Mouse (Mus musculus) heart, embryonic 14.5 days (tissue): ENCODE measurements around the gene Lamp2. TPM values are rescaled to one million over a fixed set of nuclear protein-coding genes. Genes with fewer than 3 reads are reported as not detected.
"Not testable (repeated sequence)": the region's sequence is repeated elsewhere in the genome, so short reads cannot be mapped to it uniquely, and the experiment has no call there.

ENCODE experiments used
- ATAC-seq: fragments of 200-750 bp; cut with Nextera tagmentation; 2 replicates; pipeline ENCODE4 v1.8.0; 2017; ENCODE audit warnings: low read depth, moderate TSS enrichment; ENCODE audit not compliant: insufficient number of reproducible peaks, insufficient read depth, low FRiP score
- H3K27ac ChIP-seq, 2 experiments: fragments of 200-500 bp in 1 of 2; fragments of 300-500 bp in 1 of 2; sonication (generic) in 1 of 2; replicated peaks in 1 of 2; 2 replicates each; pipeline ENCODE4 v1.5.1; 2012 to 2014; ENCODE audit warnings: low read depth in 2 of 2, low read length in 2 of 2, control low read depth in 1 of 2, mild to moderate bottlenecking in 1 of 2, mixed read lengths in 1 of 2; ENCODE audit not compliant: control insufficient read depth in 1 of 2, insufficient read depth in 1 of 2
- H3K27me3 ChIP-seq: fragments of 300-500 bp; sonication (generic); 2 replicates; pipeline ENCODE4 v1.6.1; 2014; ENCODE audit warnings: mild to moderate bottlenecking, low read length, control low read depth; ENCODE audit not compliant: control insufficient read depth, insufficient read depth
- H3K36me3 ChIP-seq: fragments of 300-500 bp; sonication (generic); 2 replicates; pipeline ENCODE4 v1.6.1; 2014; ENCODE audit warnings: mild to moderate bottlenecking, control low read depth, low read length, mixed read lengths; ENCODE audit not compliant: control insufficient read depth, insufficient read depth
- H3K4me1 ChIP-seq, 2 experiments: fragments of 200-500 bp in 1 of 2; fragments of 300-500 bp in 1 of 2; sonication (generic) in 1 of 2; 2 replicates each; pipeline ENCODE4 v1.6.1; 2012 to 2014; ENCODE audit warnings: low read length in 2 of 2, control low read depth in 1 of 2, mixed read lengths in 1 of 2; ENCODE audit not compliant: control insufficient read depth in 2 of 2, insufficient read depth in 2 of 2
- H3K4me2 ChIP-seq: fragments of 300-500 bp; sonication (generic); 2 replicates; pipeline ENCODE4 v1.6.1; 2014; ENCODE audit warnings: mild to moderate bottlenecking, low read length
- H3K4me3 ChIP-seq, 2 experiments: fragments of 200-500 bp in 1 of 2; fragments of 300-500 bp in 1 of 2; sonication (generic) in 1 of 2; 2 replicates each; pipeline ENCODE4 v1.5.1; 2012 to 2014; ENCODE audit warnings: low read length in 2 of 2, mild to moderate bottlenecking in 2 of 2, control low read depth in 1 of 2, low read depth in 1 of 2, moderate library complexity in 1 of 2; ENCODE audit not compliant: control insufficient read depth in 1 of 2, insufficient read depth in 1 of 2
- H3K9ac ChIP-seq: fragments of 300-500 bp; sonication (generic); 2 replicates; pipeline ENCODE4 v1.6.1; 2014; ENCODE audit warnings: mild to moderate bottlenecking, low read length
- H3K9me3 ChIP-seq: fragments of 300-500 bp; sonication (generic); 2 replicates; pipeline ENCODE4 v1.6.1; 2016; ENCODE audit warnings: low read length, control low read depth; ENCODE audit not compliant: control insufficient read depth
- WGBS: fragments of 180-500 bp; shearing (Covaris S2); extraction: QIAGEN DNeasy Blood & Tissue Kit; methylation state at CpG from one replicate; pipeline ENCODE4 v1.1.7; 2014; 5-methylcytosine and 5-hydroxymethylcytosine counted together
- polyA plus RNA-seq: library from polyadenylated mRNA; unstranded; fragments of >200 nt; fragmentation: Nextera tagmentation; extraction: Ambion mirVana; gene quantifications from 2 replicates; pipeline ENCODE4 v1.2.1, GENCODE M21; 2014

Gene Lamp2
- polyA plus RNA-seq, 1 experiment from 2014 or later = 181 TPM

GRCm38 (mm10) chrX:38399671-38400070, 56.6 kb downstream of the Lamp2 start:
- WGBS = 73% methylated on average over 1 of the region's 1 CpGs
- Histone ChIP-seq H3K36me3 (no peaks in the 10 kb centered on the region), H3K9me3 (no peaks in the 10 kb centered on the region), H3K9ac (no peak overlapping the region), H3K4me2 (no peak overlapping the region), H3K4me1 (no peaks in the 10 kb centered on the region), H3K27me3 (no peaks in the 10 kb centered on the region), H3K4me3 (no peak overlapping the region), H3K27ac (no peak overlapping the region)
- ATAC-seq = no peak

- not testable (repeated sequence) for H3K36me3 ChIP-seq, H3K4me3 ChIP-seq, H3K9ac ChIP-seq, H3K4me1 ChIP-seq, ATAC-seq, H3K9me3 ChIP-seq, H3K27me3 ChIP-seq, H3K4me2 ChIP-seq, H3K27ac ChIP-seq
- WGBS = 73% methylated on average over 1 of the region's 1 CpGs
Measured at GRCm38 (mm10) chrX:38373169-38373568, 83.1 kb downstream of the Lamp2 start.

DNA sequence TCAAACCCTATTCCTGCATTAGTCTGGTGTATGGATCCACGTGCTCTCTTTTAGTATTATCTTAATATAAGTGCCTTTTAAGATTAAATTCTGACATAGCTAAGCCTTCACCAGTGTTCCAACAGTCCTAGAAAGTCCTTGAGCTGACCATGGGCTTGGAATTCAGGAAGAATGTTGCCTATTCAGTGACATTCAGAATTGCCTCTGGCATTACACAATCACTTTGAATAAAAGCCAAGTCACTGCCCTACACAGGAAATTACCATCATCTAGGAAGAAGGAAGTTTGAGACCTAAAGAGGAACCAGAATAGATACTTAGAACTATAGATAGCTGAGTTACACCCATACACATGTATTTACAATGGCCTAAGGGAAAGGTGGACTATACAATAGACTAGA, 91.6 kb downstream of the Lamp2 start:
- H3K9ac ChIP-seq, H3K4me2 ChIP-seq, H3K27ac ChIP-seq, H3K9me3 ChIP-seq, ATAC-seq, H3K4me3 ChIP-seq, H3K27me3 ChIP-seq, H3K4me1 ChIP-seq, H3K36me3 ChIP-seq: not testable (repeated sequence)
- WGBS = 35% methylated on average over 1 of the region's 1 CpGs

DNA sequence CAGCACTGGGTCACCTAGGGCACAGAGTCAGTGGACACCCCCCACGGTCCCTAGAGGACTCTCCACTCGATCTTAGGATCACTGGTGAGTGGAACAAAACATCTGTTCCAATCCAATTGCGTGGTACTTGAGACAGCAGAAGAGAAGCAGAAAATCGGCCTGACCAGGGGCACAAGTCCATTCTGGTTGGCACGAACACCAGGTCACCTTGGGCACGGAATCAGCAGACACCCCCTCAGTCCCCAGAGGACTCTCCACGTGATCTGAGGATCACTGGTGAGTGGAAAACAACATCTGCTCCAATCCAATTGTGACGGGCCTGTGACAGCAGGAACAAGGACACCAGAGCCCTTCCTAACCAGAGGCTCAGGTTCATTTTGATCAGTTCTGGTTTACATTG, 94.2 kb downstream of the Lamp2 start:
- no peak overlapping the region for H3K9ac ChIP-seq
- WGBS = 59% methylated on average over 8 of the region's 8 CpGs
- H3K36me3 ChIP-seq = no peaks in the 10 kb centered on the region
- no peaks in the 10 kb centered on the region for H3K4me1 ChIP-seq
- no peak overlapping the region for H3K27ac ChIP-seq
- H3K4me3 ChIP-seq = no peak overlapping the region
- H3K27me3 ChIP-seq = no peaks in the 10 kb centered on the region
- H3K9me3 ChIP-seq = no peaks in the 10 kb centered on the region
- ATAC-seq = no peak
- no peak overlapping the region for H3K4me2 ChIP-seq

Other genes with a start within 250 kb of the Lamp2 start
- 27.0 and 34.1 TPM in 2 replicates for gene Tmem255a, start 204.0 kb downstream of the Lamp2 start, polyA plus RNA-seq
- gene Atp1b4, start 140.3 kb downstream of the Lamp2 start, polyA plus RNA-seq = 0.04 TPM in 1 of 2 replicates, not detected in the other
- 20.5 and 21.9 TPM in 2 replicates for gene Cul4b, start 119.7 kb upstream of the Lamp2 start, polyA plus RNA-seq
- 53.0 and 62.4 TPM in 2 replicates for gene Mcts1, start 144.1 kb upstream of the Lamp2 start, polyA plus RNA-seq
- 25.6 and 29.3 TPM in 2 replicates for gene C1galt1c1, start 178.6 kb upstream of the Lamp2 start, polyA plus RNA-seq